Mouse (Mus musculus) forebrain, embryonic 12.5 days (tissue): ENCODE results near the gene Uvrag. TPM values are rescaled to one million over a fixed set of nuclear protein-coding genes. Genes with fewer than 3 reads are reported as not detected.
A peak's percentile ranks its signal among the peaks of the same experiment; 100 is the strongest.

Source experiments
- ATAC-seq: fragments of 200-750 bp; cut with Nextera tagmentation; 2 replicates; pipeline ENCODE4 v1.8.0; 2017; ENCODE audit warnings: moderate TSS enrichment; ENCODE audit not compliant: low FRiP score
- H3K27ac ChIP-seq: fragments of 300-500 bp; sonication (generic); 2 replicates; pipeline ENCODE4 v1.5.1; 2016; ENCODE audit warnings: mild to moderate bottlenecking
- H3K27me3 ChIP-seq: fragments of 300-500 bp; sonication (generic); 2 replicates; pipeline ENCODE4 v1.6.1; 2016; ENCODE audit warnings: mild to moderate bottlenecking
- H3K36me3 ChIP-seq: fragments of 300-500 bp; sonication (generic); replicated peaks from 2 replicates; pipeline ENCODE4 v1.6.1; 2016; ENCODE audit warnings: mild to moderate bottlenecking
- H3K4me1 ChIP-seq: fragments of 300-500 bp; sonication (generic); 2 replicates; pipeline ENCODE4 v1.6.1; 2016
- H3K4me2 ChIP-seq: fragments of 300-500 bp; sonication (generic); 2 replicates; pipeline ENCODE4 v1.6.1; 2016; ENCODE audit warnings: mild to moderate bottlenecking, moderate library complexity
- H3K4me3 ChIP-seq: fragments of 300-500 bp; sonication (generic); replicated peaks from 2 replicates; pipeline ENCODE4 v1.5.1; 2016; ENCODE audit warnings: mild to moderate bottlenecking
- H3K9ac ChIP-seq: fragments of 300-500 bp; sonication (generic); 2 replicates; pipeline ENCODE4 v1.6.1; 2016; ENCODE audit warnings: mild to moderate bottlenecking
- H3K9me3 ChIP-seq: fragments of 300-500 bp; sonication (generic); 2 replicates; pipeline ENCODE4 v1.6.1; 2016
- WGBS: fragments of 180-500 bp; shearing (Covaris S2); methylation state at CpG from one replicate; pipeline ENCODE4 v1.1.7; 2016; 5-methylcytosine and 5-hydroxymethylcytosine counted together
- polyA plus RNA-seq: library from polyadenylated mRNA; unstranded; fragments of >200 nt; fragmentation: Nextera tagmentation; extraction: Ambion mirVana; gene quantifications from 2 replicates; pipeline ENCODE4 v1.2.1, GENCODE M21; 2016

Gene Uvrag
- polyA plus RNA-seq, 1 experiment from 2014 or later: 16.1 TPM

DNA sequence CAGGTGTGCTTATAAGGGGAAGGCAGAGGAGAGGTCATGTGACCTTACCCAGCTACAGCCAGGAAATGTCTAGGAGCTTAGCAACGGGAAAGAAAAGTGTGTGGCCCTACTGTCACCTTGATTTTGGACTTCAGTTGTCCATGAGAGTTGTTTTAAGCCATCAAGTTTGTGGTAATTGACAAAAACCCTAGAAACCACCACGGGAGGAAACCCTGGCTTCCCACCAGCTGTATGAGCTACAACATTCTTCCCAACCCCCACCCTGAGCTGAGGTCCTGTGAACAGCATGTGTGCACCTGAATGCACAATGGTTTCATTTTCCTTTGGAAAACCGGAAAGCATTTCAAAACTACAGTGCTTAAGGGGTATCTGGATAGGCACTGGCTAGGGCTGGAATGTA, 196.0 kb downstream of the Uvrag start:
- H3K4me1 ChIP-seq: 0 out of 2 replicates have a peak, but pooled peaks cover 3% of the 10 kb centered on the region
- no peak for ATAC-seq
- no peak overlapping the region for H3K27ac ChIP-seq
- no peak overlapping the region for H3K4me3 ChIP-seq
- 76% methylated on average over 3 of the region's 3 CpGs for WGBS
- no peak overlapping the region for H3K9ac ChIP-seq
- no peaks in the 10 kb centered on the region for H3K27me3 ChIP-seq
- no peak overlapping the region for H3K4me2 ChIP-seq
- no peaks in the 10 kb centered on the region for H3K36me3 ChIP-seq
- H3K9me3 ChIP-seq: no peaks in the 10 kb centered on the region

- WGBS: 92% methylated on average over 5 of the region's 5 CpGs
- no peaks in the 10 kb centered on the region for H3K9me3 ChIP-seq
- no peaks in the 10 kb centered on the region for H3K27me3 ChIP-seq
- no peak overlapping the region for H3K4me3 ChIP-seq
- H3K27ac ChIP-seq: no peak overlapping the region
- no peak for ATAC-seq
- no peaks in the 10 kb centered on the region for H3K4me1 ChIP-seq
- no peaks in the 10 kb centered on the region for H3K36me3 ChIP-seq
- H3K9ac ChIP-seq: no peak overlapping the region
- no peak overlapping the region for H3K4me2 ChIP-seq
Observed at GRCm38 (mm10) chr7:98943687-98944086, 197.3 kb downstream of the Uvrag start.

DNA sequence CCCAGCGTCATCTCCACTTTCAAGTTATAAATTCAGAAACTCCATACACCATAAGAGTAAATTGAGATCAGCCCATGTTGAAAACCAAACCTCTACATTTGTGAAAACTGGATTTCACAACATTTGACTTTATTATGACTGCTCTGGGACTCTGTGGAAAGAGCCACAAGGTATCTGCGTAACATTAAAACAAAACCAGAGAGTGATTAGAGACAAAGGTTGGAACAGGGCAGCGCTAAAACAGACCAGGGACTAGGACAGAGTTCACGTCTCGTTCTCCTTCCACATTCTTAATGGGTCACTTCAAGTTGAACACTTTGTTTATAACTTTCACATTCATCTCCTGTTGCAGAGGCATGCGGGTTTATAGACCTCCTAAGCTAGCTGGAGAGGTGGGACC, 198.2 kb downstream of the Uvrag start:
- Histone ChIP-seq H3K9me3 (no peaks in the 10 kb centered on the region), H3K27me3 (no peaks in the 10 kb centered on the region), H3K36me3 (no peaks in the 10 kb centered on the region), H3K4me2 (no peak overlapping the region), H3K9ac (no peak overlapping the region), H3K27ac (no peak overlapping the region), H3K4me3 (no peak overlapping the region), H3K4me1 (no peaks in the 10 kb centered on the region)
- 79% methylated on average over 6 of the region's 6 CpGs for WGBS
- ATAC-seq: no peak

GRCm38 (mm10) chr7:98939194-98939593, 201.7 kb downstream of the Uvrag start:
- Histone ChIP-seq H3K27ac (no peak overlapping the region), H3K27me3 (no peaks in the 10 kb centered on the region), H3K9me3 (no peaks in the 10 kb centered on the region), H3K4me1 (peaks cover 6% of the 10 kb centered on the region; the same call in 1 of the 2 replicates), H3K36me3 (no peaks in the 10 kb centered on the region), H3K4me3 (no peak overlapping the region), H3K9ac (no peak overlapping the region), H3K4me2 (no peak overlapping the region)
- 86% methylated on average over 6 of the region's 6 CpGs for WGBS
- ATAC-seq: no peak

DNA sequence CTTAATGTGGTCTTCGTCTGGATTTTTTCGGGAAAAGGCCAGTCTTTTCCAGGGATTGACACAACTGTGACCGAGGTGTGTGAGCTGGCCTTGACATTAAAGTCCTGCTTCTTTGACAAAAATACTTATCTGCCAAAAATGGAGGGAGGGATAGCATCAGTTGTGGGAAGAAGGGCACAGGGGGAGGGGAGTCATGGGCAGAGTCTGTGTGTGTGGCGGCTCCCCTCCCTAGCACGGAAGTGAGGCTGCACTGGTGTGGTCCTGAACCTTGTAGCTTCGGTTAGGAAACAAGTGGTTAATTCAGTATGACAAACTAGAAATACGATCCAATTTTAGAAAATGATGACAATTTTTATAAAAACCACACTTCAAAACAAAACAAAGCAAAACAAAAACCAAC, 202.3 kb downstream of the Uvrag start:
- no peak overlapping the region for H3K27ac ChIP-seq
- H3K4me2 ChIP-seq: no peak overlapping the region
- 87% methylated on average over 7 of the region's 7 CpGs for WGBS
- no peak overlapping the region for H3K4me3 ChIP-seq
- ATAC-seq: no peak
- H3K9me3 ChIP-seq: no peaks in the 10 kb centered on the region
- no peaks in the 10 kb centered on the region for H3K36me3 ChIP-seq
- peaks cover 6% of the 10 kb centered on the region; the same call in 1 of the 2 replicates for H3K4me1 ChIP-seq
- no peaks in the 10 kb centered on the region for H3K27me3 ChIP-seq
- no peak overlapping the region for H3K9ac ChIP-seq

DNA sequence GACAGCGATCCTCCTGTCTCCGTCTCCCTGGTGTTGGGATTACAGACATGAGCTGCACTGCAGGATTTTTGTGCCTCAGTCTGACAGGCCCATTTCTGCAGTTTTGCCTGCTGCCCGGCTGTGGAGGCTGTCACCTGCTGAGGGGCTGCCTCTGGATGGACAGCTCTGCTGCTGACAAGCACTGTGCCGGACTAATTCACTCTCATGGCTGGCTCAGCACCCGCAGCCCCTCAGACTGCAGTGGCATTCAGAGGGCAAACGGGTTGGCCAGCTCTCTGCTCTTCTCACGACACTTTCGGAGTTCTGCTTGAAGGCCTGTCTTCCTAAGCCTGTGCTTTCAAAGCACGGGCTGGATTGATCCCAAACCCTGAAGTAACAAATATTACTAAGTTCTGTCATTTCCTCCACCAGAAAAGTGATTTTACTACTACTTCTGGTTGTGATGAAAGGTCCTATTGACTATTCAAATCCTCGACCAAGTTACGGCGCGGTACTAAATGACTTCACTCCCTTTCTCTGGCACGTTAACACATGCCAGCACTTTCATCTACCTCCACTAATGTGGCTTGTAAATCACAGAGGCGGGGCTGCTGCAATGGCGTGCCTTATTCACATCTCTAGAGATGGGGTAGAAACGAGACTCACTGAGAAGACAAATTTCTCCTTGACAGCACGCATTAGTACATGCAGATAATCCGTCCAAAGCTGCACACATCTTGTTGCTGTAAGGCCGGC, 203.7 kb downstream of the Uvrag start:
- H3K36me3 ChIP-seq: no peaks in the 10 kb centered on the region

DNA sequence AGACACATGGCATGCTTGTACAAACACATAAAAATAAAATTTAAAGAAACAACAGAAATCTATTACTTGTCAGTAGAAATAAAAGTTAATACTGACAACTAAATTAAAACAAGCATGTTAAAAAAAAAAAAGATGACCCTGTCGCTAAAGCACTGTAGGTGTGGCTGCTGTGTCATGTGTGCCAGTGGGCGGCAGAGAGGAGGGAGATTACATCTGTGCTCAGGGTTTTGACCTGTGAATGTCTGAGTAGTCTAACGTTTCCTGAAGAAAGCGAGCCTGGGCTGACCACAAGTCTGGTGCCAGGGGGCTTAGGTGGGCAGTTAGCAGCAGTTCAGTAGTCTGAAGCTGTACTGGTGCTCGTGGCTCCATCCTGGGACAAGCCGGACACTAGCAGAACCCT, 205.2 kb downstream of the Uvrag start:
- Histone ChIP-seq H3K27me3 (no peaks in the 10 kb centered on the region), H3K27ac (no peak overlapping the region), H3K9me3 (no peaks in the 10 kb centered on the region), H3K9ac (no peak overlapping the region), H3K4me3 (no peak overlapping the region), H3K4me2 (no peak overlapping the region), H3K36me3 (no peaks in the 10 kb centered on the region), H3K4me1 (peaks cover 6% of the 10 kb centered on the region; the same call in 1 of the 2 replicates)
- 88% methylated on average over 6 of the region's 6 CpGs for WGBS
- no peak for ATAC-seq

More for the DNA sequence above, 203.7 kb downstream of the Uvrag start:
- ATAC-seq: no peak
- H3K9ac ChIP-seq: no peak overlapping the region
- H3K4me2 ChIP-seq: no peak overlapping the region
- H3K27ac ChIP-seq: no peak overlapping the region
- H3K4me3 ChIP-seq: no peak overlapping the region
- no peaks in the 10 kb centered on the region for H3K27me3 ChIP-seq
- 62% methylated on average over 20 of the region's 20 CpGs for WGBS
- no peaks in the 10 kb centered on the region for H3K9me3 ChIP-seq
- H3K4me1 ChIP-seq: peaks cover 6% of the 10 kb centered on the region; the same call in 1 of the 2 replicates

DNA sequence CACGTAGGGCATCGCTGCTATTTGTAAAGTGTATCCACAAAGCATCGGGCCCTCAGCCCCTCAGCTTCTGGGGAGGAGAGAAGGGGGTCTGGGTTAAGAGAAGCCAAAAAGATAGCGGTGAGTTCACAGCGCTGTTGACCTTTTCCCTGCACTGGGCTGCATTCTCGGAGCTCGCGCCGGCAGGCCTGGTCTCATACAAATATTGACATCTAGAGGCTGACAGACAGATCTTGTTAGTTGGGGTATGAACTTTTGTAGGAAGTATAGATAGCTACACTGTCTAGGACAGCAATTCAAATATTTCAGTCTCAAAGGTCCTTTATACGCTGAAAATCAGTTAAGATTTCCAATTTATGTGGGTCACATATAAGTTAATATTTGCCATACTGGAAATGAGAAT, 205.7 kb downstream of the Uvrag start:
- 87% methylated on average over 10 of the region's 10 CpGs for WGBS
- Histone ChIP-seq H3K4me1 (peaks cover 6% of the 10 kb centered on the region; the same call in 1 of the 2 replicates), H3K36me3 (no peaks in the 10 kb centered on the region), H3K4me3 (no peak overlapping the region), H3K27ac (no peak overlapping the region), H3K27me3 (no peaks in the 10 kb centered on the region), H3K4me2 (no peak overlapping the region), H3K9ac (no peak overlapping the region), H3K9me3 (no peaks in the 10 kb centered on the region)
- ATAC-seq: no peak

GRCm38 (mm10) chr7:98928336-98929025, 212.5 kb downstream of the Uvrag start:
- H3K9me3 ChIP-seq: no peaks in the 10 kb centered on the region
- H3K27ac ChIP-seq: 0 out of 2 replicates have a peak overlapping the region, but pooled peaks have one; percentile 31
- H3K27me3 ChIP-seq: no peaks in the 10 kb centered on the region
- H3K4me2 ChIP-seq: no peak overlapping the region
- peaks cover 27% of the 10 kb centered on the region for H3K4me1 ChIP-seq
- ATAC-seq: no peak
- WGBS: 55% methylated on average over 7 of the region's 7 CpGs
- H3K36me3 ChIP-seq: no peaks in the 10 kb centered on the region
- H3K4me3 ChIP-seq: no peak overlapping the region
- no peak overlapping the region for H3K9ac ChIP-seq

DNA sequence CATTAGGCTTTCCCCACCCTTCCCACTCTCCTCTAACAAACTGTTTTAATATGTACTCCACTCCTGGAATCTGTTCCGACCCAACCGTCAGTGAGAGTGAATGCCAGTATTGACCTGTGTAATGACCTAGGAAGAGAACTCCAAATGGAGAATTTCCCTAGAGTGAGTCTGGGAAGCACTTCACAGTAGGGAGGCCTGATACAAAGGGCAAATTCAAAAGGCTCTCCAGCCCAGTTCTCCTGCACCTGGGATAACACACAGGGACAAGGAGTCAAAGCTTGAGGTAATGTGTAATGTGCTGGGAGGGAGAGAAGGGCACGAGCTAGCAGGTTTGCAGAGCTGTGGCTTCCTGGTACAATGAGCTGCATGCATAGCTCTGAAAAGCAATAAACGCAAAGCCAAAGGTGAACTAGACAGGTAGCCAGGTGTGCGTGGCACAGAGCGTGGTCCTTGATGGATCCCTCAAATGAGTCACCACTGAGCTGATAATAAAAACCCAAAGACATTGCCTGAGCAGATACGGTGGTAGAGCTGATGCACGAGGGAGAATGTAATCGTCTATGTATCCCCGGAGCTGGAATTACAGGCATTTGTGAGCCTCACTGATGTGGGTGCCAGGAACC, 213.9 kb downstream of the Uvrag start:
- Histone ChIP-seq H3K27ac (no peak overlapping the region), H3K27me3 (no peaks in the 10 kb centered on the region), H3K4me1 (peaks cover 27% of the 10 kb centered on the region), H3K9me3 (no peaks in the 10 kb centered on the region), H3K4me3 (no peak overlapping the region), H3K36me3 (no peaks in the 10 kb centered on the region), H3K4me2 (no peak overlapping the region), H3K9ac (no peak overlapping the region)
- WGBS: 73% methylated on average over 10 of the region's 10 CpGs
- no peak for ATAC-seq

- Histone ChIP-seq H3K36me3 (no peaks in the 10 kb centered on the region), H3K27me3 (no peaks in the 10 kb centered on the region), H3K9ac (no peak overlapping the region), H3K4me2 (no peak overlapping the region), H3K4me1 (peaks cover 24% of the 10 kb centered on the region), H3K9me3 (no peaks in the 10 kb centered on the region), H3K27ac (peak overlapping the region; percentile 42; the same call in 1 of the 2 replicates), H3K4me3 (no peak overlapping the region)
- WGBS: 57% methylated on average over 18 of the region's 18 CpGs
- ATAC-seq: no peak; the same call in 1 of the 2 replicates
Observed at GRCm38 (mm10) chr7:98924380-98924869, 216.5 kb downstream of the Uvrag start.

GRCm38 (mm10) chr7:98922984-98923383, 218.0 kb downstream of the Uvrag start:
- H3K36me3 ChIP-seq: no peaks in the 10 kb centered on the region
- ATAC-seq: no peak
- no peak overlapping the region for H3K27ac ChIP-seq
- no peaks in the 10 kb centered on the region for H3K27me3 ChIP-seq
- no peaks in the 10 kb centered on the region for H3K9me3 ChIP-seq
- H3K4me2 ChIP-seq: no peak overlapping the region
- H3K4me1 ChIP-seq: peaks cover 15% of the 10 kb centered on the region; the same call in 1 of the 2 replicates
- H3K4me3 ChIP-seq: no peak overlapping the region
- no peak overlapping the region for H3K9ac ChIP-seq
- WGBS: 84% methylated on average over 5 of the region's 5 CpGs
